Mouse (Mus musculus) mouse embryonic stem cell (cell line): Measurements from ENCODE around the gene Bri3bp.
"Not testable (repeated sequence)": the region's sequence is repeated elsewhere in the genome, so short reads cannot be mapped to it uniquely, and the experiment has no call there.

Source experiments
- in situ Hi-C, 2 experiments: fragments of 300-500 bp; cut with MboI; formaldehyde crosslinking; loops; 1 replicate in 1 of 2; 3 replicates in 1 of 2; pipeline ENCODE4 v1.14.3; 2019 to 2020; ENCODE audit warnings: low sequenced_read_pairs in 2 of 2, low pct_unique_long_range_greater_than_20kb in 1 of 2, mixed read lengths in 1 of 2; ENCODE audit not compliant: unreplicated experiment in 1 of 2

Bri3bp gene

GRCm38 (mm10) chr5:125477533-125477932, 36.2 kb downstream of the Bri3bp start:
- in situ Hi-C loops, result no loop called here

GRCm38 (mm10) chr5:125478037-125478436, 36.7 kb downstream of the Bri3bp start:
- in situ Hi-C loops, result no loop called here

- in situ Hi-C loops, result no loop called here
These were observed 38.0 kb downstream of the Bri3bp start for GRCm38 (mm10) chr5:125479376-125479775.

- in situ Hi-C loops, result no loop called here
These were observed 39.3 kb downstream of the Bri3bp start for GRCm38 (mm10) chr5:125480434-125481231.

- in situ Hi-C loops, result no loop called here
These were observed 41.1 kb downstream of the Bri3bp start for GRCm38 (mm10) chr5:125482474-125482873.

- in situ Hi-C loops, result no loop called here
These were observed 42.6 kb downstream of the Bri3bp start for GRCm38 (mm10) chr5:125483712-125484611.

GRCm38 (mm10) chr5:125485031-125485778, 43.8 kb downstream of the Bri3bp start:
- in situ Hi-C loops, result no loop called here

- in situ Hi-C loops, result no loop called here
These were observed 44.7 kb downstream of the Bri3bp start for GRCm38 (mm10) chr5:125486088-125486487.

GRCm38 (mm10) chr5:125487375-125488115, 46.2 kb downstream of the Bri3bp start:
- in situ Hi-C loops, result no loop called here

GRCm38 (mm10) chr5:125488116-125488455, 46.7 kb downstream of the Bri3bp start:
- in situ Hi-C loops, result no loop called here

GRCm38 (mm10) chr5:125488953-125489352, 47.6 kb downstream of the Bri3bp start:
- in situ Hi-C loops, result not testable (repeated sequence)

- in situ Hi-C loops, result no loop called here
These were observed 49.7 kb downstream of the Bri3bp start for GRCm38 (mm10) chr5:125491107-125491506.

GRCm38 (mm10) chr5:125492379-125493092, 51.2 kb downstream of the Bri3bp start:
- in situ Hi-C loops, result no loop called here

GRCm38 (mm10) chr5:125493093-125493423, 51.7 kb downstream of the Bri3bp start:
- in situ Hi-C loops, result no loop called here

- in situ Hi-C loops, result no loop called here
These were observed 54.3 kb downstream of the Bri3bp start for GRCm38 (mm10) chr5:125495655-125496054.

- in situ Hi-C loops, result no loop called here
These were observed 56.6 kb downstream of the Bri3bp start for GRCm38 (mm10) chr5:125497821-125498600.

- in situ Hi-C loops, result no loop called here
These were observed 60.1 kb downstream of the Bri3bp start for GRCm38 (mm10) chr5:125501505-125501904.
